Mouse (Mus musculus): Measurements from ENCODE around the gene Cux2. TPM values are rescaled to one million over a fixed set of nuclear protein-coding genes. Genes with fewer than 3 reads are reported as not detected.

Gene Cux2
- polyA plus RNA-seq, 1 experiment from 2014 or later: 2.7 TPM

DNA sequence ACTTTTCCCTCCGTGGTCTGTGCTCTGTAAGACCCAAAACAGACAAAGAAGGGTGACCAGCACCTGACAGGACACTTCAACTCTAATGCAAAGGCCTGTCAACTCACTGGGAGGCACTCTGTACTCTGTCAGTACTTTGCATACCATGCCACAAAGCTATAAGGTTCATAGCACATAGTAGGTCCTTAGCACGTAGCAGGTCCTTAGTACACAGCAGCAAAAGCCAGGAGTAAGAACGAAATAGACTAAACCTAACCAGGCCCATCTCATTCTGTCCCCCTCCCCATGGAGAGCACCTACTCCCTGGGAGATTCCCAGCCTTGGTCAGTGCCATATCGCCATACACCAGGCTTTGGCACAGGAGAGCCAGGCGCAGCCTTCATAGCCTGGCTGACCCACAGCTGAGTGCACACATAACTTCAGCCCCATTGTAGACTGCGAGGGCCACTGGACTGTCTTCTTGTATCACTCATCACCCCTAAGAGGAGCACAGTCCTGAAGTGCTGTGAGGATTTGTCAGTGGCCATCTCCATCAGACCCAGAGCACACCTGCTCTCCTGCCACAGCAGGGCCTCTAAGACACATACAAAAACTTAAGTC is 218.8 kb downstream of the Cux2 start:
- H3K36me3 ChIP-seq: peaks cover 58% of the 10 kb centered on the region
- no peaks in the 10 kb centered on the region for H3K27me3 ChIP-seq (replicated peaks)
- 80% methylated on average over 6 of the region's 6 CpGs for WGBS (ENCODE audit: insufficient replicate concordance)
- no peak overlapping the region for H3K4me3 ChIP-seq
- no peak overlapping the region for H3K27ac ChIP-seq
- H3K4me1 ChIP-seq: peaks cover 67% of the 10 kb centered on the region
- no peak overlapping the region for H3K9ac ChIP-seq
- peaks cover 6% of the 10 kb centered on the region for H3K9me3 ChIP-seq (replicated peaks)
- ATAC-seq: no peak
- no peak overlapping the region for H3K4me2 ChIP-seq

DNA sequence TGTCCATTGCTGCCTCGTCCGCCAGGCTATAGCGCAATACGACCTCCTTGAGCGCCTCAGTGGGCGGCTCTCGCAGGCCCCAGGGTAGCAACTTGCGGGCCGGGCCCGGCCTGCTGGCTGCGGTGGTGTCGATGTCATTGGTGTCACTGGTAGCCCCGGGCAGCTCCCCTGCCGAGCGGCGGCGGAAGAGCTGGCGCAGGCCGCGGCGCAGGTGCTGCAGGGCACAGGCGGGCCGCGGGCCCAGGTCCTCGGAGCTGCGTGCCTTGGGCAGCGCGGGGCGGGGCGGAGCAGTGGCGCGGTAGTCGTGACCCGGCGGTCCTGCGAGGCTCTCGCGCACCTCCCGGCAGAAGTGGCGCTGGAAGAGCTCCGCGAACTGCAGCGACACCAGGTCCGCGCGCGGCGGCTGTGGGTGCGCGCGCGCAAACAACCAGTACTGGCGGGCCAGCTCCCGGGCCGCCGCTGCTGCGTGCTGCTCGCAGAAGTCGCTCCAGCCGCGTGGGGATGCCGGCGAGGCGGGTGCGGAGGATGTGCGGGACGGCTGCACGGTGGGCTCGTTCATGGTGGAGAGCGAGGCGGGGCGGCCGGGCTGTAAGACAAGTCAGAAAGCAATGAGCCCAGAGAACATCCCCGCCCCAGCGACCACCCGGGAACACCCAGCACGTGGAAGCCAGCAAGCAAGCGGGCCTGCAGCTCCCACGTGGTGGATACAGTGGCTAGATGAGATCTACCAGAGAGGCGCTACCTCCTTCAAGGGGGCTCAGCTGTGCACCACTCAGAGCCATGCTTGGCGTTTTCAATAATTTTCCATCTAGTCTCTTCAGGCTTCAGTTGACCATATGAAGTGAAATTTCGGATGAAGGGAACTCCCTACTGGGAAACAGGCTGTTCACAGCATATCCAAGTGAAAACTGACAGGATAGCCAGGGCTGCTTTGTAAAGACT is 221.1 kb downstream of the Cux2 start:
- Histone ChIP-seq H3K4me2 (peak overlapping the region; percentile 53), H3K36me3 (peaks cover 82% of the 10 kb centered on the region)

DNA sequence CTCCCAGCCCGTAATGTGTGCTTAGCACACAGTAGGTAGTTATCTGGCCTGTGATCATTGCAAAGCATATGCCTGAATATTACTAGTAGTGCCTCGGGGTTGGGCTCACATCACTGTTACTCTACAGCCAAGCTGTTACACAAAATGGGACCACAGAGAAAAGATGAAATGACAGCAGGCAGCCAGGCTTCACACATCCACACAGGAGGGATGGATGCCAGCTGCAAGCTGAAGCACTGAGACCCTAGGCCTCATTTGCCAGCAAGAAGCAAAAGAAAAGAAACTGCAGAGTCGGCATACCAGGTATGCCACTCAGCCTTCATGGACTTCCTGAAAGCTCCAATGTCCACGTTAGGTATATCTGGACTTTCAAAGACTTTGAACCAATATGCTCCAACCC is 222.0 kb downstream of the Cux2 start:
- Histone ChIP-seq H3K4me1 (peaks cover 57% of the 10 kb centered on the region), H3K27ac (no peak overlapping the region), H3K9ac (no peak overlapping the region), H3K9me3 (replicated peaks) (peaks cover 6% of the 10 kb centered on the region), H3K27me3 (replicated peaks) (no peaks in the 10 kb centered on the region), H3K36me3 (peaks cover 91% of the 10 kb centered on the region), H3K4me3 (no peak overlapping the region), H3K4me2 (no peak overlapping the region)
- no peak for ATAC-seq
- 83% methylated on average over 4 of the region's 4 CpGs for WGBS (ENCODE audit: insufficient replicate concordance)

More for the DNA sequence above, 221.1 kb downstream of the Cux2 start:
- Histone ChIP-seq H3K27me3 (replicated peaks) (no peaks in the 10 kb centered on the region), H3K9ac (no peak overlapping the region), H3K9me3 (replicated peaks) (peaks cover 6% of the 10 kb centered on the region), H3K4me1 (peaks cover 59% of the 10 kb centered on the region), H3K27ac (no peak overlapping the region), H3K4me3 (peak overlapping the region; percentile 30)
- WGBS (ENCODE audit: insufficient replicate concordance): 78% methylated on average over 82 of the region's 82 CpGs
- no peak for ATAC-seq

DNA sequence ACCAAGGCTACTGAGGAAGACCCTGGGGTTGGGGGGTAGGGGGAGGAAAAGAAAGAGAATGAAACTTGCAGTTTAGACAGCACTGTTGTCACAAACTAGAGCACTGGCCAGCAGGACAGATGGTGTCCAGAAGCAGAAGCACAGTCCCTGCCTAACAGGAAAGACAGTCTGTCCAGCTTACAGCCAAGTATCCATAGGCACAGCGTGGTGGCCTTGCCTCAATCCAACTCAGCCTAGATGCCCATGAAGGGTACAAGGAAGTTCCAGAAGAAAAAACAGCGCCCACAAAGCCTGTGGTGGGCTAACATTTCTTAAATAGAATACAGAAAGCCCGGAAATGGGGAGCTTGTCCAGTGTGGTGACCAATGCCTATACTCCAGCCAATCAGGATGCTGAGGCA is 224.3 kb downstream of the Cux2 start:
- H3K9ac ChIP-seq: no peak overlapping the region
- no peak for ATAC-seq
- H3K4me3 ChIP-seq: no peak overlapping the region
- 75% methylated on average over 3 of the region's 3 CpGs for WGBS (ENCODE audit: insufficient replicate concordance)
- H3K27me3 ChIP-seq (replicated peaks): no peaks in the 10 kb centered on the region
- no peak overlapping the region for H3K27ac ChIP-seq
- peaks cover 42% of the 10 kb centered on the region for H3K4me1 ChIP-seq
- peaks cover 6% of the 10 kb centered on the region for H3K9me3 ChIP-seq (replicated peaks)
- no peak overlapping the region for H3K4me2 ChIP-seq
- peaks cover 93% of the 10 kb centered on the region for H3K36me3 ChIP-seq

DNA sequence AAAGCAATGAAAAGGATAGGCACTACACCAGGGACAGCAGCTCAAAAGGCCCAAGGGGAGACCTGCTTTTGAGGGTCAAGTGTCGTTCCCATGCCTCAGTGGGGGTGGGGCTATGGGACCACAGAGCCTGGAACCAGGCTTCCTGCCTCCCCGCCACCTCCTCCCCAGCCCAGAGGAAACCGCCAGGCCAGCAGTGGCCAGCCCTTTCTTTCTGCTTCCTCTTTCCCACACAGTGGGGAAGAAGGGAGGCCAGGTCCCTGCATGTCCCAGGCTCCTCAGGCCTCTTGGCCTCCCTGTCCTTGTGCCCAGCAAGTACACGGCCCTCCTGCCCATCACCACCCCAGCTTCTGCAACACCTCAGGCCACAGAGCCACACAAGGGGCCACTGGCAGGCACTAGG is 225.8 kb downstream of the Cux2 start:
- peaks cover 50% of the 10 kb centered on the region for H3K4me1 ChIP-seq
- ATAC-seq: peak; percentile 27
- H3K36me3 ChIP-seq: peaks cover 98% of the 10 kb centered on the region
- H3K4me2 ChIP-seq: no peak overlapping the region
- 47% methylated on average over 4 of the region's 4 CpGs for WGBS (ENCODE audit: insufficient replicate concordance)
- H3K27me3 ChIP-seq (replicated peaks): no peaks in the 10 kb centered on the region
- H3K4me3 ChIP-seq: no peak overlapping the region
- peak overlapping the region; percentile 38 for H3K27ac ChIP-seq
- H3K9ac ChIP-seq: no peak overlapping the region
- peaks cover 6% of the 10 kb centered on the region for H3K9me3 ChIP-seq (replicated peaks)

DNA sequence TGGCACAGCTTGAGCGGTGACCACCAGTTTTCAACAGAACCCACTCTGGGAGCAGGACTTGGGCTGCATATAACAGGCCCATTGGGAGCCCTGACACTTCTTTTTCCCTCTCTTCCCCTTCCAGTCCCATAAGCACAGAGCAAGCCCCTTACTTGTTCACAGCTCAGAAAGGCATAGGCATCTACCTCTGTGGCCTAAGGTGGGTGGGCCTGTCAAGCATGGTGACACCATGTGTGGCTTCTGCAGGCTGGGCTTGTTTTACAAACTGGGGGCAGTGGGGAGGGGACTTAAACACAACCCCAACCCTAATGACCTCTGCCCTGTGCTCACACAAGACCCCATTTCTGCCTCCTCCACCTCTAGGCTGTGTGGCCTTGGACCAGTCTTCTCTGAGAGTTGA is 226.2 kb downstream of the Cux2 start:
- Histone ChIP-seq H3K36me3 (peaks cover 98% of the 10 kb centered on the region), H3K4me3 (no peak overlapping the region), H3K27ac (no peak overlapping the region), H3K4me1 (peaks cover 50% of the 10 kb centered on the region), H3K9me3 (replicated peaks) (peaks cover 3% of the 10 kb centered on the region), H3K4me2 (no peak overlapping the region), H3K9ac (no peak overlapping the region), H3K27me3 (replicated peaks) (no peaks in the 10 kb centered on the region)
- no peak for ATAC-seq
- WGBS (ENCODE audit: insufficient replicate concordance): 87% methylated on average over 1 of the region's 1 CpGs

DNA sequence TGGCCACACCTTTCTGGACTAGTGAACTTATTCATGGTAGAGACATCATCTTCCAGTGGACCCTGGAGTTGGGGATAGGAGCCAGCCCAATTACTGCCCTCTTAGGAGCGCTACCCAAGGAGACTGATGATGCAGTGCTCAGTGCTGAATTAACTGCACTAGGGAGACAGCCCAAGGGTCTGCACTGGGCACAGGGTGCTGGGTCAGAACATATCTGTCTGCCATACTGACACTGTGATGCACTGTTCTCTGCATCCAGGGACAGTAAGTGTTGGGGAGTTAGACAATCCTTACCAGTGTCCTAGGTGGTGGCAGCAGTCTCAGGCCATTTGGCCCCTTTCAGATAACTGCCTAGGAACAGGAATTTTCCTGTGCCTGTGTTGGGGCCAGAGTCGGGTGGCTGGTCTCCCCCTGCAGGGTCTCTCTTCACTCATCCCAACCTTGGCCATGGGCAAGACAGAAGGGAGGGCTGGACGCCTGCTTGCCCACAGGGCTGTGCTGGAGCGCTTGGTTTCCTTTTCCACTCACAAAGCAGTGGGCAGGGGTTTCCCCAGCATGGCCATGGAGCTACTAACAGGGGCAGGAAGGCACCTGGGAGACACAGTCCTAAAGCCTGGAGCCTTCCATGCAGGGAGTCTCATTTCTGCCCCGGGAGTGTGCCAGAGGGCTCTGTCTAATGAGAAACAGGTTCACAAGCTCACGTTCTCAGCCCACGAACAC is 227.0 kb downstream of the Cux2 start:
- WGBS (ENCODE audit: insufficient replicate concordance): 78% methylated on average over 7 of the region's 7 CpGs
- Histone ChIP-seq H3K9ac (no peak overlapping the region), H3K27me3 (replicated peaks) (no peaks in the 10 kb centered on the region), H3K4me2 (no peak overlapping the region), H3K9me3 (replicated peaks) (no peaks in the 10 kb centered on the region), H3K36me3 (peaks cover 98% of the 10 kb centered on the region), H3K4me1 (peaks cover 44% of the 10 kb centered on the region), H3K27ac (no peak overlapping the region), H3K4me3 (no peak overlapping the region)
- no peak for ATAC-seq

DNA sequence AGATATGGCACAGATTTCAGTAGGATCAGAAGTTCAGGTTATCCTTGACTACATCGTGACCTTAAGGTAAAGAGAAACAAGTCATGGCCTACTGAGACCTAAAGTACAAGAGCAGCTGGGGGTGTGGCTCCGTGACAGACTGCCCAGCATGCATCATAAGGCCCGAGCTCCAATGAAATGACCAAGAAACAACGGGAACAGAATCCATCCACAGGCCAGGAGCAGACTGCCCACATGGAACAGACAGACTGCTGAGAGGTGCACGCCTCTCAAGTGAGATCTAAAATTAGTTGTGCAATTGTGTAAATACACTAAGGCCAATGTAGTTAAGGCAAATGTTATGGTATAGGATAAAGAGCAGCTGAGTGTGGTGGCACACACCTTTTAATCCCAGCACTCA is 228.3 kb downstream of the Cux2 start:
- Histone ChIP-seq H3K36me3 (peaks cover 98% of the 10 kb centered on the region), H3K27ac (no peak overlapping the region), H3K9me3 (replicated peaks) (no peaks in the 10 kb centered on the region), H3K4me1 (peaks cover 44% of the 10 kb centered on the region), H3K27me3 (replicated peaks) (no peaks in the 10 kb centered on the region), H3K9ac (no peak overlapping the region), H3K4me3 (no peak overlapping the region), H3K4me2 (no peak overlapping the region)
- 78% methylated on average over 5 of the region's 5 CpGs for WGBS (ENCODE audit: insufficient replicate concordance)
- no peak for ATAC-seq

DNA sequence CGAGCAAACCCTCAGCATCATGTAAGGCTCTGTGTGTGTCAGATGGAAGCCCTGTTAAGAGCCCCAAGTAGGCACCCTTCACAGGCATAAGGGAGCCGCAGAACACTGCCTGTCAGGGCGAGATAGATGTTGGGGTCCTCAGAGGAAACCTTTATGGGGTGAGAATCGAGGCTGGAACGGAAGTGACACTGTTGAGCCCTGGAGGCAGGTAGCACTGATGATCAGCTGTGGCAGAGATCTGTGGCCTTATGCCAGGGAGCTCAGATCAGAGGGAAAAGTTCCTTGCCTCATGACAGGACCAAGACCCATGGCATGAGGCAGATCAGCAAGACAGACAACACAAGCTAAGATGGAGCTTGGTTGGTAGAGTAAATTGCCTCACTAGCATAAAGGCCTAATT is 228.8 kb downstream of the Cux2 start:
- ATAC-seq: no peak
- Histone ChIP-seq H3K9ac (no peak overlapping the region), H3K27ac (no peak overlapping the region), H3K4me1 (peaks cover 44% of the 10 kb centered on the region), H3K4me2 (no peak overlapping the region), H3K27me3 (replicated peaks) (no peaks in the 10 kb centered on the region), H3K9me3 (replicated peaks) (no peaks in the 10 kb centered on the region), H3K36me3 (peaks cover 98% of the 10 kb centered on the region), H3K4me3 (no peak overlapping the region)
- 78% methylated on average over 5 of the region's 5 CpGs for WGBS (ENCODE audit: insufficient replicate concordance)

DNA sequence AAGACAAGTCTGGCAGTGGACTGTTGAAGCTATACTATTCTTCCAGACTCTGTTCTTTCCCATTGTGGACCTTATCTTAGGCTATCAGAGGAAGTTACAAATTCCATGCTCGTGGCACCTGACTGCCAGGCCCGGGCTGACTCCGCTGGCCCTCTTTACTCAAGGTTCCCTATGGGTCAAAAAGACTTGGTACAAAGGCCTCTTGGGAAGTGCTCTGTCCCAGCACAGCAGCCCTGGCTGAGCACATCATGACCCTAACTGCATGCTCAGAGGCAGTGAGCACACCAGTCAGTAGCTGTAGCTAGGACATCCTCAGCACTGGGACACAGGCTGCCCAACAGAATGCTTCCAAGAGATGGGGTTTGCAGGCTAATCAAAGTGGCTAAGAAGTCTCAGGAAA is 229.2 kb downstream of the Cux2 start:
- Histone ChIP-seq H3K9me3 (replicated peaks) (no peaks in the 10 kb centered on the region), H3K27ac (no peak overlapping the region), H3K4me3 (no peak overlapping the region), H3K4me1 (peaks cover 44% of the 10 kb centered on the region), H3K27me3 (replicated peaks) (no peaks in the 10 kb centered on the region), H3K9ac (no peak overlapping the region), H3K36me3 (peaks cover 98% of the 10 kb centered on the region), H3K4me2 (no peak overlapping the region)
- no peak for ATAC-seq
- WGBS (ENCODE audit: insufficient replicate concordance): 53% methylated on average over 3 of the region's 3 CpGs

DNA sequence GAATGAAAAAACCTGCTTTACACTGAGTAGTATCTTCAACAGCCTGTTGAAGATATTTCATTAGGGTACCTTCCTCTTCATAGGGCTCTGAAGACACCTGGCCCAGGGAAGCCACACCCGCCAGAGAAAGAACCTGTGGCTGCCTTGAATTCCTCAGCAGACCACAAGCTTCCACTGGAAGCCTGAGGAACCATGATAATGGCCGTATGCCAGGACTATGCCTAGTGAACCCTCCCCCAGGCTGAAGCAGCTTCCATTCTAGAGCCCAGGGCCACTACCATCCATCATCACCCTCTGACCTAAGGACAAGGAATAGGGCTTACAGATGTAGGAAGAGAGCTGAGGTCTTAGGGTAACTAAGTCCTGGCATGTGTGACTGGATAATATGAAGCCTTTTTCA is 229.7 kb downstream of the Cux2 start:
- Histone ChIP-seq H3K9ac (no peak overlapping the region), H3K36me3 (peaks cover 98% of the 10 kb centered on the region), H3K27ac (no peak overlapping the region), H3K27me3 (replicated peaks) (no peaks in the 10 kb centered on the region), H3K4me1 (peaks cover 42% of the 10 kb centered on the region), H3K4me2 (no peak overlapping the region), H3K9me3 (replicated peaks) (no peaks in the 10 kb centered on the region), H3K4me3 (no peak overlapping the region)
- no peak for ATAC-seq
- WGBS (ENCODE audit: insufficient replicate concordance): 54% methylated on average over 2 of the region's 2 CpGs

DNA sequence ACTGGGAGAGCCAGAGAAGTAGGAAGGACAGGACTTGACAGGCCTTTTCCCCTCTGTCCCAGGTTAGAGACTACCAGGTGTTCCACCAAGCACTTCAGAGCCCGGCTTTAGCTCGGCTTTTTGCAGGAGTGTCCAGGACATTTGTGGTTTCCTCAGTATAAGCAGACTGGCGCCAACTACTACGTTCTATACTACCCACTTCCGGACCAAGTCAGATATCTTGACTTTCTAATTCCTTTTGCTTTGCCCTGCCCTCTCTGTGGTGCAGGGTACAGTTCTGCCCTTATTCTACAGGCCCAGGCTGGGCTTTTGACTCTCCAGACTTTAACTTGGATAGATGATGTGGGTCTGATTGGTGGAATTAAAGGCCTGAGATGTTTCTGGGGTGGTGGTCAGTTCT is 230.3 kb downstream of the Cux2 start:
- H3K9me3 ChIP-seq (replicated peaks): no peaks in the 10 kb centered on the region
- ATAC-seq: no peak
- peaks cover 36% of the 10 kb centered on the region for H3K4me1 ChIP-seq
- H3K9ac ChIP-seq: no peak overlapping the region
- no peak overlapping the region for H3K4me3 ChIP-seq
- H3K27ac ChIP-seq: peak overlapping the region; percentile 21; the same call in 1 of the 2 replicates
- 45% methylated on average over 5 of the region's 5 CpGs for WGBS (ENCODE audit: insufficient replicate concordance)
- H3K36me3 ChIP-seq: peaks cover 97% of the 10 kb centered on the region
- H3K4me2 ChIP-seq: no peak overlapping the region
- H3K27me3 ChIP-seq (replicated peaks): no peaks in the 10 kb centered on the region
